Mouse (Mus musculus) urinary bladder, postnatal 36 days (tissue): ENCODE results near the gene Exoc6b.

Experiments
- DNase-seq, 2 experiments: peaks; one replicate each; pipeline ENCODE4 v3.0.0; 2022; ENCODE audit warnings: low spot score in 2 of 2, mixed read lengths in 1 of 2

The Exoc6b gene

DNA sequence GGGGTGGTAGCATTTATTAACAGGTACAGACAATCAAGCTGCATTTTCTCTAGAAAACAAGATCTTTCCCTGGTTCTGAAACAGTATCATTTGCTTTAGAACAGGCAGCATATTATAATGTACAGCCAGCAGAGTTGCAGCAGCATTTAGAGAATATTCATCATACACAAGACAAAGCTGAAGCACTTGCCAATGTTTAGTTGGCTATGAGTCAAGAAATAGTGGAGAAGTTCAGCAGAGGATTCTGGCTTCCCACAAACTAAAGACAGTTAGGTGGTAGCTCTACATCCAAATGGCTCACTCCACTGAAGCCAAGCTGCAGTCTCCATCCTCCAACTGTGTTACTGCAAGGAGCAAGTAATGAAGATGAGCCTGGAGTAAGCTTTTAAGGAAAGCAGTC is 342.4 kb downstream of the Exoc6b start:
- DNase-seq, result no peak

DNA sequence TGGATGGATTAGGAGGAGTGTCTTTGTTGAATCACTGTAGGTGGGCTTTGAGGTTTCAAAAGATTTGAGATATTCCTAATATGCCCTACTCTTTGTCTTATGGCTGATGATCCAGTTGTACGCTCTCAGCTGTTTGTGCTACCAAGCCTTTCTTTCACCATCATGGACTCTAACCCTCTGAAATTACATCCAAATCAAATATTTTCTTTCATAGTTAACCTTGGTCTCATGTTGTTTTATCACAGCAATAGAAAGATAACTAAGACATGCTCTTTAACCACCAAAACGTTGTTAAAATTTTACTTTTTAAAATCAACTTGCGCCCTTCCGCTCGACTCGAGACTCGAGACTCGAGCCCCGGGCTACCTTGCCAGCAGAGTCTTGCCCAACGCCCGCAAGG is 356.1 kb downstream of the Exoc6b start:
- DNase-seq, result no peak

DNA sequence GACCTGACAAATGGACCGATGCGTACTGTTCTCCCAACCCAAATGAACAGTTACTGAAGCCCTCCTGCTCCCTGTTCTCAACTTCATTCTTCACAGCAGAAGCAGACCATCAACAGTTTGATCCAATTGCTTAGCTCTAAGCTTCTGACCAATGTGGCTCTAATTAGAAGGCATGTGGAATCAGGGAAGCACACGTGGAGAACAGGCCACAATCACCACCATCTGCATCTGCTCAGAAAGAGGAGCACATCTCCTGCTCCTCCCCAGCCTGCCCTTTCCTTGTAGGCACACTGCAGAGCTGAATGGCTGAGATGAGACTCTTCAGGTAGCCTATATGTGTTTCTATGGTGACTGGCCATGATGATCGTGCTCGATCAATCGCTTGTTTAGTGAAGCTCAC is 358.5 kb downstream of the Exoc6b start:
- no peak for DNase-seq

DNA sequence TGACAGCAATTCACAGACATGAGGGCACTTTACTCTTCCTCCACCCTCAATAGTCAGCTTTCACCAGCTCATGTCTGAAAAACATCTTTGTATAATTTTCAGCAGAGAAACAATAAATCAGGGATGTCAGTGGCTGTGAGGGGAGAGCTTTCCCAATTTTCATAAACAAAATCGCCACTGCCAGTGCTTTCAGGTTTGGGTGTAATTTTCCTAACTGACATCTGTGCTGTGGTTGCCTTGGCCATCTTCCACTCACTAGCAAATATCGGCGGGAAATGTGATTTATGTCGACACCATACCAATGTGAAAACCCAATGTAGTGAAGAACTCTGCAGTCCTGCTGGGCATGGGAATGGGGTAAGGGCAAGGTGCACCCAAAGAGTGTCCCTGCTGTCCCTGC is 360.7 kb downstream of the Exoc6b start:
- no peak for DNase-seq

DNA sequence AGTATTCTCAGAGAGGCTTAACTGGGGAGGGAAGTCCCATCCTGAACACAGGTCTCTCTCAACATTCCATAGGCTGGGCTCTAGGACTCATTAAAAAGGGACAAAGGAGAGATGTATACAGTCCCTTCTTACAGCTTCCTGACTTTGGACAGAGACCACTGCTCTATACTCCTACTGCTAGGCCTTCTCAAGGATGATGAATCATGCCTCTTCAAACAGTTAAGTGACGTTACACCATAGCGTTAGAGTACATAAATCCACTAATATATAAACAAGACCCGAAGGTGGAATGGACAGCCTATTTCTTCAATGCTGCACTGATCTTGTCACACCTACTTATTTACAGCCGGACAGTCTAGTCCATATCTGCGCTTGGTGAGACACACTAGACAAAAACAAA is 369.7 kb downstream of the Exoc6b start:
- no peak for DNase-seq

DNA sequence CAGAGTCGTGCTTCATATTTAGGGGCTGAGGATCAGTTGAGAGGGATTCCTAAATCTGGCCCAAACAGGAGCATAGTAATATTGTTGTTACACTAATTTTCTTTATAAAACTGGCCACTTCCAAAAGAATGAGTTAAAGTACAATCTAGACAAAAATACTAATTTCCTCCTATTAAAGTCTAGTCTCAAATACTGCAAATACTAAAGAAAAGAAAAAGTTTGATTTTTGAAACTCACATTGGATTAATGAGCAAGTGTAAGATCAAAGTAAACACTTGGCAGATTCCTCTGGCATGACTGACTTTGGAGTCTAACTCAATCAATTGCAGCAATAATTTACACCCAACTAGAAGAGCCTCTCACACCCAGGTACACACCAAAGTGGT is 371.0 kb downstream of the Exoc6b start:
- no peak for DNase-seq

DNA sequence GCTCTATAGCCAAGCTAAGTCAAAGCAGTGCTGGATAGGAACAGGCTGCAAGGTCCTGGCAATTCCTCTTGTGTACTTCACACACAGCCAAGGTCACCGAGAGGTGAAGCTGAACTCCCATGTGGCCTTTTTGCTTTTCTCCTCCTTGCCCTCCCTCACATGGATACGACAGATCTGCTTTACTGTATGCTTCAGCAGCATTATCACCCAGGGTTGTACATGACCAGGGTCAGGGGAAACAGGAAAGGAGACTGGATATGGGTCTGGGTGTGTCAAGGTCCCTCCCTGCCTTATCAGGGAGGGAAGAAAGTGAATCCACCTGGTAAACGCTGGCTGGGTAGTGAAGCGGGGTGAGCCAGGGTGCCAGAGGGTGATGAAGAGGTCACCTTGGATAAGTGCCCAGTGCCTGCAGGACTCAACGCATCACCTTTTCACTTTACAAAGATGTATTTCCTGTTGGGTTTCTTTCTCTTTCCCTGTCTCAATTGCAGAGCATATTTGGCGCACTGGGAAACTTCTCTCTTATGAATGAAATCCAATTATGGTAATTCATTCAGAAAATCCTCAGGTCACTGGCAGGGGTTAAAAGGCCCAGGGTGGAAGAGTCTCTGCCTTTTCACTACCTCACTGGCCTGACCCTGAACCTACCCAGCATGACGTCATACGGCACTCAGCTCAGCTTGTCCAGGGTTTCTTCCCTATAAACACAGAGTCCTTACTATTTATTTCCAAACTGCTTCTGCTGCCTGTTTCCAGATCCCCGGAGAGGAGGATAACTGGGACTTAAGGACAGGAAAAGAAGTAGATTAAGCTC is 371.6 kb downstream of the Exoc6b start:
- peak; percentile 22 to 58 for DNase-seq

DNA sequence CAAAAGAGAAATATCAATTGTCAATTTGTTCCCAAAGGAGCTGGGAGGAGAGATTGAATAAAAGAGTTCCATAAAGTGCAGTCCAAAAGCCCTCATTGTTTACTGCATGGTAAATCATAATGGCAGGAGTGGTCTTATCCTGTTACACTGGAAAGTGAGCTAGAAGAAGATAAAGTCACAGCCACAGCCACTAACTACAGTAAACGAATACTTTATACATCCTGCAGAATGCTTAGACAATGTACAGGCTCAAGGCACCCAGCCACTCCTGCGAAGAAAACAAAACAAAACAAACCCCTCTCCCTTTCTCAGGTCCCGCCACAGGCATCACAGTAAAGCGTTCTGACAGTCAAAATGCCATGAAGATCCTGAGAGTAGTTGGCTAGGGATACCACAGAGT is 375.5 kb downstream of the Exoc6b start:
- no peak for DNase-seq

DNA sequence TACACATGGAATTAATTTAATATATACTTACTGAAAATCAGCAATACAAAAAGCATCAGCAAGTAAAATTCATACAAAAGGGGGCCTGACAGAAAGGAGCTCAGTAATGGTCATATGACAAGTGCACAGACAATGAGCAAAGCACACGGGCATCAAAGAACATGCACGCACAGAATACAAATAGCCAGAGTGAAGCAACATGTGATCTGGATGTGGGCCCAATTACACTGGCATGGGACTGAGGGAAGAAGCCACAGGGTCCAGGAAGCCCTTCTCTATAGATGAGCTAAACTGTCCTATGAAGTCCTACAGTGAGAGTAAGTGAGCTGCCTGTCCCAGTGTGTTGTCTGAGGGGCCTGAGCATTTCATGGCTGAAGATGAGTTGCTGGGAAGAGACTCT is 376.1 kb downstream of the Exoc6b start:
- DNase-seq, result no peak

DNA sequence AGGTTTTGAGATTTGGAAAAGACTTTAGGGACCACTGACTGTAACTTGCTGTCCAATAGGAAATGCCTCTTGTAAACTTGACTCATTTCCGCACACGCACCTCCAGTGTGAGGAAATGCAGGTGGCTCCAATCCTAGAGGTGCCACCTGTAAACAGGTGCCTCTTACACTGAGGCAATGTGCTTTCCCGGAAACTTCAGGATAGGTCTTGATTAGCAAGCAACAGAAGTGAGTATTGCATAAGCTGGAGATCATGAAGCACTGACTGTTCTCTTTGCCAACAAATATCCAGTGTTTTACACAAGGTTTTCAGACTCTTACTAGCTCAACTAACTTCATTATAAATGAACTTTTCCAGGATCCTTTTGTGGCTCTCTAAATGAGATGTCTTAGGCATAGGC is 377.4 kb downstream of the Exoc6b start:
- DNase-seq, result no peak

DNA sequence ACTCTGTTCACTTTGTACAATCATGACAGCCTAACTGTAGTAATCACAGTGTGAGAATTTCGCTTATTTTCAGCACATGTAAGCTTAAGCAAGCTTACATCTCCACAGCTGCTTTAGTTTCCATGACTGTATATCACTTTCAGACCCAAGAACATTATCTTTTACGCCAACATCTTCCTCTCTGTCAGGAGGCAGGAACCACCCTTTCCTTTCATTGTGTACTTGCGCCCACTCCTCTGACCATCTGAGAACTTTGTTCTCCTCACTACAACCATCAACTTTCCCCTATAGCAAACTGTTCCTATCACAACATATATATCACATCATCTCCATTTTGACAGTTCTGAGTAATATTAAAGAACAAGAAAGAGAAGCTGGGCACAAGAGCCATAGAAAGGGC is 391.5 kb downstream of the Exoc6b start:
- no peak for DNase-seq

DNA sequence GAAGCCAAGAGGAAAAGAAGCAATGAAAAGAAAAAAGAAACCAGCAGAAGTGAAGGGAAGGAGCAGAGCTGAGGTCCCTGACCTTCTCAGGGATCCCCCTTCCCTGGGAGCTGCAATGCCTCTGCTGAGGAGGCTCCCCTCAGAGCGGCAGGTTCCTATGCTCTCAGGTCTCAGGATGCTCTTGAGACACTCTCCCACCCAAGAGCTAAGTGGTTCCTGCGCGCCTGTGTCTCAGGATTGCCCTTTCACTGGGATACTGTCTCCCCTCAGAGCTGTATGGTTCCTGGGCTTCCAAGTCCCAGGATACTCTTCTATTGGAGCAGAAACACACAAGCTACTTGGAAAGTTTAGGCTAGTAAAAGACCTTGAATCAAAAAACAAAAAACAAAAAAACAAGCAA is 394.4 kb downstream of the Exoc6b start:
- no peak for DNase-seq

DNA sequence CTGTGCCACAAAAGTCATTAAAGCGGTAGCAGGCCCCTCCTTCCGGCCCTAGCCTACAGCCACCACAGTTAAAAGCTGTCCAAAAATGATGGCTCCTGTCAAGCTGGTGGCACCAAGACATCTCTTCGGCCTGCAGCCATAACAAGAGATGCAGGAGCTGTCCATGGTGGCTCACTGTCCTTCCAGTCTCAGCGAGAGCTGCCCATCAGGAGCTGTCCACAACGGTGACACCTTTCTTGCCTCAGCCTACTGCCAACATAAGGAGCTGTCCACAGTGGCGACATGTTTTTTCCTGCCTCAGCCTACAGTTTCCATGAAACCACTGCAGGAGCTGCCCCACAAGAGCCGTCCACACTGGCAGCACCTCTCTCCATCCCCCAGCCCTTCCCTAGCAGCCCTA is 395.2 kb downstream of the Exoc6b start:
- no peak for DNase-seq

DNA sequence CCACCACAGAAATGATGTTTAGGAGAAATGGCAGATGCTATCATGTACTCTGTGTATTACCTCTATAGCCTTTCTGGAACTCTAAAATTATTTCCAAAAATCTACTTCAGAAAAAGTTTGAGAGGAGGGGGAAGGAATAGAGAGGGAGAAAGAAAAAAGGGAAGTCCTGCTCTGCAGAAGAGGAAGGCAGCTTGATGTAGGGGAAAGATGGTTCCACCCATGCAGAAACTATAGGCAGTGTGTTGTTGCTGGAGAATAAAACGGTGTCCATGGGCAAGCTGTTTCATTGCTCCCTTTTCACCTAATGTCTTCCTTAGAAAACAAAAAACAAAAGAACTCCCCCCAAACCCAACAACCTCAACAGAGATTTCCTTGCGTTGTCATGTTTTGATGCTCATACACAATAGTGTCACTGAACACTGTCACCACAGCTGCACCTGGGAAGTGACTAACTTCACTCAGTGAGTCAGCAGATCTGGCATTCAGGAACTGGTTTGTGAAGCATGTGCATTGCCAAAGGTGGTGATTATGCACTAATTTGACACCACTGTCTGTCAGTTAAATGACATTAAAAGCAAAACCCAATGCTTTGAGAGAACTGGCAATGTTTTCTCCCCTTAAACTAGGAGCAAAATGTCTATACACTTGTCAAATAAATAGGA is 407.7 kb downstream of the Exoc6b start:
- DNase-seq, result no peak

DNA sequence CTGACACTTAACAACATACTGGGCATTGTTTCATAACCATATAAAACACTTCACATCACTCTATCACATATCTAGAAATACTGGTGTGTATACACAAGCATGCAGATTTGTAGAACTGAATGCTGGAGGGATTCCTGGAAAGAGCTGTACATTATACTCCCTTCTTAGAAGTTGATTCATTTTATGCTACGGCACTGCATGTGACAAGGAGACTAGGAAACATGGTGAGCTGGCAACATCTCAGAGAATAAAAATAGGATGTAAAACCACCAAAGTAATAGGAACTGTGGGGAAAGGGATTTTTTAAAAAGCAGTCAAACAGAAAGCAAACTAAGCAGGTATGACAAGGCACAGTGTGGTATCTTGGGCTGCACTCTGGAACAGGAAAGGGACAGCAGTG is 408.3 kb downstream of the Exoc6b start:
- no peak for DNase-seq

DNA sequence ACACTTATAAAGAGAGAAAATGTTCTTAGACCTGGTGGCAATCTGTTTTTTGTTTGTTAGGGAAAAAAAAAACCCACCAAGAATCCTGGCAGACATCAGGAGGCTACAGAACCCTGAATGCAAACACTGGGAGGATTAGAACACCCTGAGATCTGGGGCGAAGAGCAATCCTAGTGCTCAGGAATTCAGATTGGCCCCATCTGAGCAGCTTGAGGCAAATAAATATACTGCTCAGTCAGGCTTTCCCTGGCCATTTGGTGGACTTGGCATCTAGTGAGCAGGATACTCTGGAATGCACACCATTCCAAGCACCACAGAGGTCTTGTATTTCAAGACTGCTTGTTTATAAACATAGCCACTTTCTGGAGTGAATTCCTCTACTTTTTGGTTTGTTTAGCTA is 412.2 kb downstream of the Exoc6b start:
- no peak for DNase-seq

DNA sequence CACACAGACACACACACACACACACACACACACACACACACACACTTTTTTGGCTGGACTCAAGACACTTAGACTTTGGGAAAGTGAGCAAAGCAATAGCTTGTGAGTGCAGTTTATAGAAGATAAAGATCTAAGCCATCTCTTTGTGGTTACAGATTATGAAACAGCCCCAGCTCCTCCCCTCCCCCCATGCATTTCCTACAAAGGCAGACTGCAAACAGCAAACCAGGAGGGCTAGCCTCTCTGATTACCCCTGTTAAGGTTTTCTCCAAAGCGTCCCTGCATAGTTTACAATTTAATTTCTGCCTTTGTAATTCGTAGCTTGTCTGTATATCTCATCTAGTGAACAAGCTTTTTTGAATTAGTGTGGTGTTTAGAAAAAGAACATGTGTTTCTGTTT is 412.6 kb downstream of the Exoc6b start:
- peak in 1 of 2 experiments; percentile 23 for DNase-seq

DNA sequence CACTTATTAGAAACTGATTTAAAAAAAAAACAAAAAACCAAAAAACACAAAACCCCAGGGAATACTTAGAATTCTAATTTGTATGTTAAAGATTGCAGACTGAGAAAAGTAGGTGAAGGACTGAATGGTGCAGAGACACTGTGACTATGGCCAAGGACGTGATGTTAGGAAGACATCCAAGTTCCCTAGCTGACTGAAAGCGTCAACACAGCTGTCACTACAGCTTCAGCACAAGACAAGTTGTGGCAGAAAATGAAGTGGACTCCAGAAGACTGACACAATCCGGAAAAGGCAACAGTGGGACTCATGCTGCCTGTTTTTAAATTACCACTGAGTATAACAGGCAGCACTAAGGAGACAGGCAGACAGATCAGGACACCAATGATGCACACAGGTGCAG is 417.4 kb downstream of the Exoc6b start:
- DNase-seq, result no peak

DNA sequence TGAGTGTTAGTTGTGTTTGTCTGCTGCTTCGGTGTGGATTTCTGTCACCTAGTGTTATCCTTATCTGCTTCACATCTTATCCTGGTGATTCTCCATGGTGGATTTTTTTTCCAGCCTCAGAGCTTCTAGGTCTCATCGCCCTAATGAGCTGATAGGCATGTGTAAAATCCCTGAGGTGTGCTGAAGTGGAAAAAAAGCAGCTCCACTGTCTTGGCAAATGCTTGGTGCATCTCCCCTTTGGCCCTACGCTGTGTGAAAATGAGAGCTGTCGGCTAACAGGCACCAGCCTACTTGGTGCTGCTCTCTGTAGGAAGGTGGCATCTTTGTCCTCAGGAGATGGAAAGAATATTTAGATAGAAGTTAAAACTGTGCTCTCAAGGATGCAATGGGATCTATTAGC is 422.1 kb downstream of the Exoc6b start:
- DNase-seq, result no peak

DNA sequence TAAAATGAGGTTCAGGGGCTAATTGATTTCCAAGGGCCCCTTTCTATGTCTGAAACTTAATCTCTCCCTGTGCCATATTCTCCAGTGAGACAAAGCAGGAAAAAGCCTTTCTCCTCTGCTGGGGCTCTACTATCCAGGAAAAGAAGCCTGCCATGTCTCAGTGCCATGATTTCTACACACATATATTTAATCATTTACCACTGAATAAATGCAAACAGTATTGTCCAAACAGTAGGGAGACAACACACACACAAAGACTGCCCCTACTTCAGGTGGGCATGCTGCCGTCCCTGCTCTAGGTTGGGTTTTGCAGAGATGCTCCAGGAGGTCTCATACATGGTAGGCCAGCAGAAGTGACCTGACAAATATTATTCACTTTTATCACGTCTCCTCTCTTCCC is 422.6 kb downstream of the Exoc6b start:
- no peak for DNase-seq

DNA sequence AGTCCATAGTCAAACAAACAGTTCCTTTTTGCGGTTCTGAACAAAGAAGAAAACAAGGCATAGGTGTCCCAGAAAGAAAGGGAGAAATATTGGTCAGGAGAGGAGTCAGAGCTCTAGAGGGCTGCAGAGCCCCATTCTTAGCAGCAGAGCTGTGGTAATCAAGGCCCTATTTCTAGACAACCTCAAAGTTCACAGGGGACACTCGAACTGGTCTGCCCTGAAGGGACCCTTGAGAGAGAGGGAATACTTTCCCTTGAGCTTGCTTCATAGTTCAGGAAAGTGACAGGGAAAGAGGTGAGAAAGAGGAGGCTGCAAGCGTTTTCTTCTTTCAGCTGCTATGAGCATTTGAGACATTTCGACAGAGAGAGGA is 428.3 kb downstream of the Exoc6b start:
- DNase-seq, result no peak

DNA sequence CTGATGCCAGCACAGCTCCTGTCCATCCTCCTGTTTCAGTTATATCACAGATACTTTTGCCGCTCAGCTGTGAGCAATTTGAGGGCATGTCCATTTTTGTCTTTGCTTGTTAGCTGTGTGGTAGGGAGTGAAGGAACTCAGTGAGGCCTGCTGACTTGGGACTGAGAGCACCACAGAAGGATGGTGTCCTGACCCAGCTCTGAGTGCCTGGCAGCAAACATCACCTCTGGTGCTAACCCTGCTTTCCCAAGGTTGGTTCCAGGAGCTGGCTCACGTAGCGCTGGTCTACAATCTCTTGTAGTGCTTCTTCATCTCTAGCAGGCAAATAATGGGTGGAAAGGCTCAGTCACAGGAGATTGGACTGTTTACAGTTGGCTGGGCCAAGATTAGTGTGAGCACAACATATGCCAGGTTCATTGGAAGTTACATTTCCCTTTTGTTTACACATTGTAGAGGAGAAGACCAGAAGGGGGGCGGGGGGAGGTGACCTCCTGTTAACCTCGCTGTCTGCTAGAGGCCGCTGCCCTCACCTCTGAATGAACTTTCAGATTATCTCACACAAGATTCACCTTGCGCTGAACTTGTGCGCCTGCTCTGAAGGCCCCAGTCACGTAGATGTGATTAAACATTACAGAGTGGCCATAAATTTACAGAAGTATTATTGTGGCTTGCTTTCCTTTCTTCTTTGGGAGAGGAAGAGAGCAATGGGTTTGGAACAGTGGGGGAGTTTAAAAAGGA is 428.8 kb downstream of the Exoc6b start:
- DNase-seq, result peak; percentile 4 to 27

DNA sequence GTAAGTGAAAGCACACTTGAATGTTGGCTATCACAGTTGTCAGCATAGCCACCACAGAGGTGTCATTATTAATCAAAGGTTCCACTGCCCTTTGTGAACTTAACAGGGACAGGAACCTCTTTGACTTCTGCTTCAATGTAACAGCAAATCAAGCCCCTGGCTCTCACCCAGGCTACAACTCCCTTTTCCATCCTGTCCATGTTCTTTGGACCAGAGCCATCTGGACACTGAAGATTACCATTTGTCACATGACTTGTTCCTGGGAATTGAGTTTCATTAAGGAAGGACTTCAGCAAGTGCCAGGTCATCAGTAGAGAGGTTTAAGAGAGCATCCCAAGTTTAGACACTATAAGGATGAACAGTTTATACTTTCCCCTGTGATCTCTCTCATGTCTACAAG is 431.1 kb downstream of the Exoc6b start:
- DNase-seq, result peak in 1 of 2 experiments; percentile 20
